Mouse (Mus musculus): ENCODE data around the gene Wasf3. TPM values are rescaled to one million over a fixed set of nuclear protein-coding genes. Genes with fewer than 3 reads are reported as not detected.

The Wasf3 gene
- polyA plus RNA-seq, 1 experiment: 5.3 TPM

Other genes with a start within 250 kb of the Wasf3 start
- 9.2 and 9.4 TPM in 2 replicates for gene Gm5565, start 224.4 kb upstream of the Wasf3 start, polyA plus RNA-seq (2012; rRNA removed)
- 36.0 and 46.9 TPM in 2 replicates for gene Gm6309, start 214.3 kb upstream of the Wasf3 start, polyA plus RNA-seq (2012; rRNA removed)
- gene 1700001J03Rik, start 199.7 kb upstream of the Wasf3 start, polyA plus RNA-seq (2012; rRNA removed): 471 and 495 TPM in 2 replicates
- gene Rnf6, start 163.4 kb upstream of the Wasf3 start, polyA plus RNA-seq (2012; rRNA removed): 26.3 and 27.6 TPM in 2 replicates
- gene Cdk8, start 153.8 kb upstream of the Wasf3 start, polyA plus RNA-seq (2012; rRNA removed): 18.7 and 19.1 TPM in 2 replicates
- 14.2 and 14.7 TPM in 2 replicates for gene Gm6408, start 97.0 kb downstream of the Wasf3 start, polyA plus RNA-seq (2012; rRNA removed)
- gene Gm6370, start 106.4 kb downstream of the Wasf3 start, polyA plus RNA-seq (2012; rRNA removed): 54.1 and 57.5 TPM in 2 replicates
- 35.5 and 37.4 TPM in 2 replicates for gene 4930449I24Rik, start 117.4 kb downstream of the Wasf3 start, polyA plus RNA-seq (2012; rRNA removed)
- gene Gm3402, start 129.1 kb downstream of the Wasf3 start, polyA plus RNA-seq (2012; rRNA removed): 43.3 and 48.5 TPM in 2 replicates
- gene Gm3404, start 140.8 kb downstream of the Wasf3 start, polyA plus RNA-seq (2012; rRNA removed): 30.0 and 34.6 TPM in 2 replicates
- gene Gm3409, start 152.7 kb downstream of the Wasf3 start, polyA plus RNA-seq (2012; rRNA removed): 25.7 and 27.9 TPM in 2 replicates
- gene Gm3415, start 171.2 kb downstream of the Wasf3 start, polyA plus RNA-seq (2012; rRNA removed): 40.1 and 52.1 TPM in 2 replicates
- gene Gpr12, start 200.3 kb downstream of the Wasf3 start, polyA plus RNA-seq (2012; rRNA removed): not detected in 2 replicates